Mouse (Mus musculus) heart, embryonic 16.5 days (tissue): ENCODE results near the gene Psmd2. TPM values are rescaled to one million over a fixed set of nuclear protein-coding genes. Genes with fewer than 3 reads are reported as not detected.
"Not testable (repeated sequence)": the region's sequence is repeated elsewhere in the genome, so short reads cannot be mapped to it uniquely, and the experiment has no call there.

Source experiments
- ATAC-seq: fragments of 200-750 bp; cut with Nextera tagmentation; replicated peaks from 2 replicates; pipeline ENCODE4 v1.8.0; 2017; ENCODE audit warnings: moderate number of reproducible peaks; ENCODE audit not compliant: insufficient read depth, low FRiP score; ENCODE audit errors: extremely low read depth
- H3K27ac ChIP-seq: fragments of 300-500 bp; sonication (generic); 2 replicates; pipeline ENCODE4 v1.5.1; 2014; ENCODE audit warnings: mild to moderate bottlenecking, low read length, control low read depth, moderate library complexity
- H3K27me3 ChIP-seq: fragments of 300-500 bp; sonication (generic); 2 replicates; pipeline ENCODE4 v1.6.1; 2014; ENCODE audit warnings: low read length, mixed read lengths; ENCODE audit not compliant: control insufficient read depth, insufficient read depth
- H3K36me3 ChIP-seq: fragments of 300-500 bp; sonication (generic); 2 replicates; pipeline ENCODE4 v1.6.1; 2014; ENCODE audit not compliant: control insufficient read depth, insufficient read depth
- H3K4me1 ChIP-seq: fragments of 300-500 bp; sonication (generic); 2 replicates; pipeline ENCODE4 v1.6.1; 2014; ENCODE audit warnings: low read length, mixed read lengths; ENCODE audit not compliant: control insufficient read depth, insufficient read depth
- H3K4me2 ChIP-seq: fragments of 300-500 bp; sonication (generic); 2 replicates; pipeline ENCODE4 v1.6.1; 2014; ENCODE audit warnings: low read depth, mild to moderate bottlenecking, control low read depth, low read length
- H3K4me3 ChIP-seq: fragments of 300-500 bp; sonication (generic); 2 replicates; pipeline ENCODE4 v1.5.1; 2014; ENCODE audit warnings: mild to moderate bottlenecking, control low read depth, low read length
- H3K9ac ChIP-seq: fragments of 300-500 bp; sonication (generic); 2 replicates; pipeline ENCODE4 v1.6.1; 2014; ENCODE audit warnings: low read length, control low read depth
- H3K9me3 ChIP-seq: fragments of 300-500 bp; sonication (generic); replicated peaks from 2 replicates; pipeline ENCODE4 v1.6.1; 2016; ENCODE audit warnings: low read length; ENCODE audit not compliant: control insufficient read depth
- WGBS: fragments of 180-500 bp; shearing (Covaris S2); extraction: QIAGEN DNeasy Blood & Tissue Kit; methylation state at CpG from one replicate; pipeline ENCODE4 v1.1.7; 2014; 5-methylcytosine and 5-hydroxymethylcytosine counted together
- polyA plus RNA-seq: library from polyadenylated mRNA; unstranded; fragments of >200 nt; fragmentation: Nextera tagmentation; extraction: Ambion mirVana; gene quantifications from 2 replicates; pipeline ENCODE4 v1.2.1, GENCODE M21; 2015

The Psmd2 gene
- polyA plus RNA-seq, 1 experiment from 2014 or later, result 248 TPM

GRCm38 (mm10) chr16:20643911-20644310 is 7.5 kb upstream of the Psmd2 start:
- H3K9me3 ChIP-seq, result no peaks in the 10 kb centered on the region
- no peaks in the 10 kb centered on the region for H3K27me3 ChIP-seq
- no peaks in the 10 kb centered on the region for H3K4me1 ChIP-seq
- no peak for ATAC-seq
- 78% methylated on average over 7 of the region's 7 CpGs for WGBS
- H3K4me3 ChIP-seq, result no peak overlapping the region
- H3K9ac ChIP-seq, result no peak overlapping the region
- no peak overlapping the region for H3K4me2 ChIP-seq
- no peak overlapping the region for H3K27ac ChIP-seq
- H3K36me3 ChIP-seq, result no peaks in the 10 kb centered on the region

GRCm38 (mm10) chr16:20651947-20652310 is 477 bp downstream of the Psmd2 start:
- Histone ChIP-seq H3K9me3 (no peaks in the 10 kb centered on the region), H3K4me1 (peaks cover 10% of the 10 kb centered on the region), H3K27me3 (no peaks in the 10 kb centered on the region), H3K27ac (0 out of 2 replicates have a peak overlapping the region, but pooled peaks have one; percentile 11), H3K9ac (peak overlapping the region; percentile 87), H3K4me2 (peak overlapping the region; percentile 91), H3K4me3 (peak overlapping the region; percentile 85), H3K36me3 (peaks cover 27% of the 10 kb centered on the region)
- no peak; the same call in 1 of the 2 replicates for ATAC-seq
- WGBS, result 3% methylated on average over 12 of the region's 12 CpGs

GRCm38 (mm10) chr16:20653315-20653714 is 1.9 kb downstream of the Psmd2 start:
- 59% methylated on average over 2 of the region's 2 CpGs for WGBS
- no peak for ATAC-seq

GRCm38 (mm10) chr16:20657661-20658060 is 6.2 kb downstream of the Psmd2 start:
- no peak overlapping the region for H3K4me2 ChIP-seq
- no peak overlapping the region for H3K27ac ChIP-seq
- H3K4me3 ChIP-seq, result no peak overlapping the region
- ATAC-seq, result no peak
- H3K9ac ChIP-seq, result no peak overlapping the region
- H3K4me1 ChIP-seq, result peaks cover 3% of the 10 kb centered on the region
- H3K27me3 ChIP-seq, result no peaks in the 10 kb centered on the region
- WGBS, result 88% methylated on average over 4 of the region's 4 CpGs
- H3K9me3 ChIP-seq, result no peaks in the 10 kb centered on the region
- H3K36me3 ChIP-seq, result peaks cover 78% of the 10 kb centered on the region

More at GRCm38 (mm10) chr16:20653315-20653714, 1.9 kb downstream of the Psmd2 start:
- no peaks in the 10 kb centered on the region for H3K9me3 ChIP-seq
- no peaks in the 10 kb centered on the region for H3K27me3 ChIP-seq
- no peak overlapping the region for H3K27ac ChIP-seq
- no peak overlapping the region for H3K4me2 ChIP-seq
- H3K36me3 ChIP-seq, result peaks cover 41% of the 10 kb centered on the region
- no peak overlapping the region for H3K9ac ChIP-seq
- H3K4me3 ChIP-seq, result no peak overlapping the region
- H3K4me1 ChIP-seq, result peaks cover 10% of the 10 kb centered on the region

- not testable (repeated sequence) for H3K9me3 ChIP-seq
- WGBS, result 84% methylated on average over 5 of the region's 6 CpGs
These were observed 16.6 kb downstream of the Psmd2 start, which contains the start of gene Eif4g1 for GRCm38 (mm10) chr16:20668013-20668412. TSS of gene Eif4g1 (plus strand) at chr16:20668313.

GRCm38 (mm10) chr16:20670291-20670690 is 18.8 kb downstream of the Psmd2 start:
- no peaks in the 10 kb centered on the region for H3K9me3 ChIP-seq
- no peak overlapping the region for H3K27ac ChIP-seq
- H3K4me2 ChIP-seq, result no peak overlapping the region
- no peak overlapping the region for H3K4me3 ChIP-seq
- peaks cover 1% of the 10 kb centered on the region for H3K36me3 ChIP-seq
- H3K9ac ChIP-seq, result no peak overlapping the region
- H3K4me1 ChIP-seq, result peaks cover 15% of the 10 kb centered on the region
- H3K27me3 ChIP-seq, result no peaks in the 10 kb centered on the region
- no peak for ATAC-seq
- 84% methylated on average over 3 of the region's 3 CpGs for WGBS

More at GRCm38 (mm10) chr16:20668013-20668412, 16.6 kb downstream of the Psmd2 start, which contains the start of gene Eif4g1:
- H3K27me3 ChIP-seq, H3K36me3 ChIP-seq, H3K4me2 ChIP-seq, H3K27ac ChIP-seq, ATAC-seq, H3K9ac ChIP-seq, H3K4me3 ChIP-seq, H3K4me1 ChIP-seq: not testable (repeated sequence)

GRCm38 (mm10) chr16:20671886-20672285 is 20.4 kb downstream of the Psmd2 start:
- Histone ChIP-seq H3K4me1 (peaks cover 15% of the 10 kb centered on the region), H3K4me2 (peak overlapping the region; percentile 98), H3K27ac (no peak overlapping the region), H3K9ac (no peak overlapping the region), H3K9me3 (no peaks in the 10 kb centered on the region), H3K27me3 (no peaks in the 10 kb centered on the region), H3K4me3 (peak overlapping the region; percentile 93; the same call in 1 of the 2 replicates), H3K36me3 (peaks cover 16% of the 10 kb centered on the region)
- WGBS, result 25% methylated on average over 6 of the region's 6 CpGs
- ATAC-seq, result no peak

- Histone ChIP-seq H3K27me3 (no peaks in the 10 kb centered on the region), H3K36me3 (peaks cover 22% of the 10 kb centered on the region), H3K9me3 (no peaks in the 10 kb centered on the region), H3K9ac (peak overlapping the region; percentile 97), H3K27ac (peak overlapping the region; percentile 96), H3K4me1 (peaks cover 20% of the 10 kb centered on the region), H3K4me2 (peak overlapping the region; percentile 98), H3K4me3 (peak overlapping the region; percentile 93)
- peak; percentile 94 for ATAC-seq
- under 1% methylated on average over 38 of the region's 38 CpGs for WGBS
These were observed 21.0 kb downstream of the Psmd2 start for GRCm38 (mm10) chr16:20672500-20672902.

- whole genome bisulfite sequencing, result under 1% methylated on average over 58 of the region's 78 CpGs
These were observed 21.7 kb downstream of the Psmd2 start for GRCm38 (mm10) chr16:20672965-20673705.

More at GRCm38 (mm10) chr16:20672965-20673705, 21.7 kb downstream of the Psmd2 start:
- H3K36me3 ChIP-seq, result peaks cover 26% of the 10 kb centered on the region
- no peaks in the 10 kb centered on the region for H3K27me3 ChIP-seq
- peak overlapping the region; percentile 97 for H3K9ac ChIP-seq
- no peaks in the 10 kb centered on the region for H3K9me3 ChIP-seq
- ATAC-seq, result peak; percentile 76
- H3K4me1 ChIP-seq, result peaks cover 25% of the 10 kb centered on the region
- peak overlapping the region; percentile 96 for H3K27ac ChIP-seq
- peak overlapping the region; percentile 93 for H3K4me3 ChIP-seq
- H3K4me2 ChIP-seq, result peak overlapping the region; percentile 98
